Mouse (Mus musculus) spleen, adult 2 months (tissue): Measurements from ENCODE around the gene Rtkn. TPM values are rescaled to one million over a fixed set of nuclear protein-coding genes. Genes with fewer than 3 reads are reported as not detected.

Source experiments
- DNase-seq, 2 experiments: peaks; one replicate each; pipeline versions ENCODE4 v3.0.0 to v3.0.0-alpha.2; 2012 to 2021; ENCODE audit warnings: low spot score in 2 of 2, low read depth in 1 of 2
- H3K27ac ChIP-seq: fragments of 200-500 bp; 2 replicates; pipeline ENCODE4 v1.5.1; 2012; ENCODE audit warnings: low read length, inconsistent platforms; ENCODE audit not compliant: insufficient read depth
- H3K27me3 ChIP-seq: fragments of 200-500 bp; 2 replicates; pipeline ENCODE4 v1.6.1; 2012; ENCODE audit warnings: mild to moderate bottlenecking, moderate library complexity, low read length, inconsistent platforms; ENCODE audit not compliant: control insufficient read depth, insufficient read depth
- H3K36me3 ChIP-seq: fragments of 200-500 bp; 2 replicates; pipeline ENCODE4 v1.6.1; 2012; ENCODE audit warnings: mild to moderate bottlenecking, low read length, inconsistent platforms; ENCODE audit not compliant: control insufficient read depth, insufficient read depth
- H3K4me1 ChIP-seq: fragments of 200-500 bp; 2 replicates; pipeline ENCODE4 v1.6.1; 2011; ENCODE audit warnings: inconsistent platforms; ENCODE audit not compliant: control insufficient read depth, insufficient read depth, insufficient read length
- H3K4me3 ChIP-seq: fragments of 200-500 bp; 2 replicates; pipeline ENCODE4 v1.5.1; 2011; ENCODE audit warnings: mild to moderate bottlenecking, inconsistent platforms; ENCODE audit not compliant: insufficient read depth, insufficient read length; ENCODE audit errors: extremely low read depth
- CTCF ChIP-seq: fragments of 200-500 bp; IDR thresholded peaks from 2 replicates; pipeline ENCODE4 v1.5.1; 2011; ENCODE audit warnings: mild to moderate bottlenecking, inconsistent platforms; ENCODE audit not compliant: insufficient read depth, insufficient read length, insufficient replicate concordance; ENCODE audit errors: extremely low read depth
- POLR2A ChIP-seq: fragments of 200-500 bp; IDR thresholded peaks from 2 replicates; pipeline ENCODE4 v1.6.1; 2011; ENCODE audit warnings: low read depth, low read length, inconsistent platforms
- WGBS: fragments of 180-500 bp; shearing (Covaris S2); methylation state at CpG from one replicate; pipeline ENCODE4 v1.1.7; 2018; 5-methylcytosine and 5-hydroxymethylcytosine counted together
- polyA plus RNA-seq: library from polyadenylated mRNA; depleted of rRNA; stranded (reverse); fragments of >200 nt; gene quantifications from 2 replicates; pipeline ENCODE4 v1.2.3, GENCODE M21; 2012

The Rtkn gene
- polyA plus RNA-seq, 1 experiment: 3.6 TPM

GRCm38 (mm10) chr6:83108762-83109668 is 26.2 kb upstream of the Rtkn start, which contains the start of gene Mrpl53:
TSS of gene Mrpl53 (plus strand) at chr6:83109040.
- H3K4me1 ChIP-seq: peaks cover 2% of the 10 kb centered on the region; the same call in 1 of the 2 replicates
- peak in 1 of 2 experiments; percentile 75 for DNase-seq
- under 1% methylated on average over 76 of the region's 76 CpGs for WGBS

GRCm38 (mm10) chr6:83111510-83112136 is 23.6 kb upstream of the Rtkn start:
- Histone ChIP-seq H3K27me3 (no peaks in the 10 kb centered on the region), H3K36me3 (no peaks in the 10 kb centered on the region), H3K27ac (no peak overlapping the region), H3K4me3 (no peak overlapping the region), H3K4me1 (peaks cover 7% of the 10 kb centered on the region)
- DNase-seq: no peak
- TF ChIP-seq CTCF (no peak), POLR2A (no peak)
- WGBS: 84% methylated on average over 4 of the region's 4 CpGs

More at GRCm38 (mm10) chr6:83108762-83109668, 26.2 kb upstream of the Rtkn start, which contains the start of gene Mrpl53:
- Histone ChIP-seq H3K36me3 (no peaks in the 10 kb centered on the region), H3K27ac (peak within 1 kb of the TSS; percentile 88), H3K4me3 (peak within 1 kb of the TSS; percentile 93), H3K27me3 (no peaks in the 10 kb centered on the region)
- TF ChIP-seq POLR2A (peak; percentile 61), CTCF (no peak; the same call in 1 of the 2 replicates)

GRCm38 (mm10) chr6:83115011-83115671 is 20.1 kb upstream of the Rtkn start, which contains the start of gene Mogs:
TSS of gene Mogs (plus strand) at chr6:83115496.
- WGBS: under 1% methylated on average over 49 of the region's 58 CpGs
- H3K27ac ChIP-seq: peak within 1 kb of the TSS; percentile 88
- H3K4me3 ChIP-seq: peak within 1 kb of the TSS; percentile 75
- H3K27me3 ChIP-seq: no peaks in the 10 kb centered on the region
- peaks cover 12% of the 10 kb centered on the region for H3K4me1 ChIP-seq
- DNase-seq: peak; percentile 74 to 94
- H3K36me3 ChIP-seq: peaks cover 2% of the 10 kb centered on the region
- TF ChIP-seq POLR2A (peak; percentile 97), CTCF (peak; percentile 14; the same call in 1 of the 2 replicates)

GRCm38 (mm10) chr6:83115682-83116372 is 19.4 kb upstream of the Rtkn start:
- Histone ChIP-seq H3K4me1 (peaks cover 17% of the 10 kb centered on the region), H3K4me3 (peak overlapping the region; percentile 75), H3K27ac (peak overlapping the region; percentile 43), H3K36me3 (peaks cover 2% of the 10 kb centered on the region), H3K27me3 (no peaks in the 10 kb centered on the region)
- TF ChIP-seq POLR2A: no peak
- TF ChIP-seq CTCF: no peak
- DNase-seq: peak in 1 of 2 experiments; percentile 36
- WGBS: 3% methylated on average over 41 of the region's 48 CpGs

- WGBS: 85% methylated on average over 11 of the region's 11 CpGs
- DNase-seq: no peak
- H3K36me3 ChIP-seq: peaks cover 2% of the 10 kb centered on the region
- H3K4me1 ChIP-seq: peaks cover 17% of the 10 kb centered on the region
- no peak overlapping the region for H3K27ac ChIP-seq
- H3K4me3 ChIP-seq: 0 out of 2 replicates have a peak overlapping the region, but pooled peaks have one; percentile 75
- no peak for TF ChIP-seq CTCF
- no peak for TF ChIP-seq POLR2A
- H3K27me3 ChIP-seq: no peaks in the 10 kb centered on the region
Measured at GRCm38 (mm10) chr6:83116373-83117164, 18.7 kb upstream of the Rtkn start.

- no peaks in the 10 kb centered on the region for H3K27me3 ChIP-seq
- H3K36me3 ChIP-seq: peaks cover 2% of the 10 kb centered on the region
- peaks cover 19% of the 10 kb centered on the region for H3K4me1 ChIP-seq
- no peak overlapping the region for H3K4me3 ChIP-seq
- no peak for DNase-seq
- TF ChIP-seq POLR2A: no peak
- TF ChIP-seq CTCF: no peak
- no peak overlapping the region for H3K27ac ChIP-seq
- 91% methylated on average over 4 of the region's 4 CpGs for WGBS
Measured at GRCm38 (mm10) chr6:83117165-83117438, 18.2 kb upstream of the Rtkn start.
